9 mouse cellular contexts compared by ENCODE assay signal in genomic region chr16:57122682-57123445, GRCm38 (mm10). TPM values are rescaled to one million over a fixed set of nuclear protein-coding genes. Genes with fewer than 3 reads are reported as not detected.
A peak's percentile ranks its signal among the peaks of the same experiment; 100 is the strongest.
DNase-seq lines count a peak whose midpoint lies in the region; ATAC-seq and TF ChIP-seq lines count a peak whose summit lies in the region.
"Had no signal": no experiment of that assay in that cellular context is flagged by ENCODE, and none has a peak within 500 bp of the region (broad histone marks: within the 10 kb centered on the region; RNA-seq: fewer than 3 reads in every experiment).

No protein-coding gene starts in this region.

- TF ChIP-seq CTCF in G1E (IDR thresholded peaks at IDR 0.05; ENCODE audit: low read depth, low read length) = no peak

- no peaks in the 10 kb centered on the region for H3K9me3 ChIP-seq in heart, embryonic 13.5 days
- H3K9me3 ChIP-seq in G1E (replicated peaks) = no peaks in the 10 kb centered on the region
- no peaks in the 10 kb centered on the region for H3K9me3 ChIP-seq in hindbrain, embryonic 10.5 days
- no peaks in the 10 kb centered on the region for H3K9me3 ChIP-seq in megakaryocyte, embryonic 14.5 days

- no peak for DNase-seq in heart, postnatal 4 days
- no peak for DNase-seq in G1E (ENCODE audit: low spot score)
- DNase-seq in hindbrain, embryonic 10.5 days (ENCODE audit: low spot score) = no peak
- no peak for DNase-seq in left cerebral cortex, adult 11 months (ENCODE audit: low spot score)
- DNase-seq in gastrocnemius, postnatal 36 days = no peak
- DNase-seq in cerebellum, adult 18-20 months = no peak
- DNase-seq: kidney, postnatal 14 days had no signal

- ATAC-seq in heart, embryonic 13.5 days (ENCODE audit: extremely low read depth, insufficient number of reproducible peaks, low FRiP score, low TSS enrichment) = no peak
- no peak for ATAC-seq in G1E (ENCODE audit: extremely low read depth, insufficient number of reproducible peaks, low FRiP score, poor library complexity, severe bottlenecking)

- no peaks in the 10 kb centered on the region for H3K36me3 ChIP-seq in heart, embryonic 13.5 days
- H3K36me3 ChIP-seq in G1E (replicated peaks) = peaks cover 22% of the 10 kb centered on the region
- H3K36me3 ChIP-seq in hindbrain, embryonic 10.5 days = 0 out of 2 replicates have a peak, but pooled peaks cover 7% of the 10 kb centered on the region
- H3K36me3 ChIP-seq in megakaryocyte, embryonic 14.5 days (replicated peaks; ENCODE audit: low read length) = peaks cover 10% of the 10 kb centered on the region

- peaks cover 4% of the 10 kb centered on the region; the same call in 1 of the 2 replicates for H3K27me3 ChIP-seq in heart, embryonic 13.5 days (replicated peaks)
- H3K27me3 ChIP-seq in G1E (ENCODE audit: insufficient read depth, low read length) = no peaks in the 10 kb centered on the region
- H3K27me3 ChIP-seq in hindbrain, embryonic 10.5 days (ENCODE audit: insufficient read depth, poor library complexity, severe bottlenecking) = no peaks in the 10 kb centered on the region
- H3K27me3 ChIP-seq in megakaryocyte, embryonic 14.5 days (replicated peaks) = no peaks in the 10 kb centered on the region

- intact Hi-C loops in gastrocnemius, postnatal 36 days (cut with DNase I) = loop anchor here (5.0 kb wide), 1 partner anchor 44 kb away; the partner anchor contains the start of gene Nit2

- peak overlapping the region; percentile 99 for H3K9ac ChIP-seq in heart, embryonic 13.5 days

- peak overlapping the region; percentile 83 for H3K4me2 ChIP-seq in heart, embryonic 13.5 days

- H3K4me1 ChIP-seq in heart, embryonic 13.5 days = peaks cover 37% of the 10 kb centered on the region
- peaks cover 32% of the 10 kb centered on the region for H3K4me1 ChIP-seq in G1E (ENCODE audit: insufficient read depth, low read depth, low read length)
- H3K4me1 ChIP-seq in hindbrain, embryonic 10.5 days (replicated peaks) = peaks cover 16% of the 10 kb centered on the region
- peaks cover 40% of the 10 kb centered on the region for H3K4me1 ChIP-seq in megakaryocyte, embryonic 14.5 days

- WGBS in heart, embryonic 13.5 days = 39% methylated on average over 6 of the region's 6 CpGs
- WGBS in hindbrain, embryonic 10.5 days = 75% methylated on average over 6 of the region's 6 CpGs

- peak overlapping the region; percentile 99 for H3K4me3 ChIP-seq in heart, embryonic 13.5 days
- H3K4me3 ChIP-seq in G1E (ENCODE audit: low read depth, low read length) = peak overlapping the region; percentile 76
- H3K4me3 ChIP-seq in hindbrain, embryonic 10.5 days = peak overlapping the region; percentile 98
- peak overlapping the region; percentile 95 for H3K4me3 ChIP-seq in megakaryocyte, embryonic 14.5 days (replicated peaks)

- H3K27ac ChIP-seq in heart, embryonic 13.5 days (replicated peaks) = peak overlapping the region; percentile 95; the same call in 1 of the 2 replicates
- 0 out of 2 replicates have a peak overlapping the region, but pooled peaks have one; percentile 97 for H3K27ac ChIP-seq in hindbrain, embryonic 10.5 days

RNA-seq across cellular contexts. Expression of gene Tomm70a, which starts 1.4 kb away (rescaled TPM):
- polyA plus RNA-seq in heart, embryonic 13.5 days (2015; fragmentation: Nextera tagmentation; extraction: Ambion mirVana) = 35.6 and 36.7 TPM in 2 replicates
- 10 to 100 TPM; 59.8 to 62.8 TPM for total RNA-seq in heart, postnatal 4 days (2021)
- total RNA-seq in G1E (2014; fragmentation: Nextera tagmentation) = 147 and 167 TPM in 2 replicates
- 78.4 and 91.1 TPM in 2 replicates for total RNA-seq in G1E (2017)
- polyA plus RNA-seq in G1E (2012) = 66.0 and 85.7 TPM in 2 replicates
- polyA plus RNA-seq in hindbrain, embryonic 10.5 days (2016; fragmentation: Nextera tagmentation; extraction: Ambion mirVana) = 48.3 and 48.9 TPM in 2 replicates
- 6.6 and 17.6 TPM in 2 replicates for polyA plus RNA-seq in megakaryocyte, embryonic 14.5 days (2012; ENCODE audit: insufficient read depth, low replicate concordance)
- total RNA-seq in gastrocnemius, postnatal 36 days (2021) = 10 to 100 TPM; 30.4 to 33.1 TPM

RNA-seq across cellular contexts. Expression of gene Nit2, which starts 44.3 kb away (rescaled TPM):
- polyA plus RNA-seq in heart, embryonic 13.5 days (2015; fragmentation: Nextera tagmentation; extraction: Ambion mirVana) = 44.4 and 51.6 TPM in 2 replicates
- 10 to 100 TPM; 27.7 to 29.0 TPM for total RNA-seq in heart, postnatal 4 days (2021)
- total RNA-seq in G1E (2014; fragmentation: Nextera tagmentation) = 33.2 and 41.0 TPM in 2 replicates
- total RNA-seq in G1E (2017) = 38.6 and 39.6 TPM in 2 replicates
- 1.9 and 6.1 TPM in 2 replicates for polyA plus RNA-seq in G1E (2012)
- 45.6 and 47.9 TPM in 2 replicates for polyA plus RNA-seq in hindbrain, embryonic 10.5 days (2016; fragmentation: Nextera tagmentation; extraction: Ambion mirVana)
- polyA plus RNA-seq in megakaryocyte, embryonic 14.5 days (2012; ENCODE audit: insufficient read depth, low replicate concordance) = 5.7 TPM in 1 of 2 replicates, not detected in the other
- total RNA-seq in gastrocnemius, postnatal 36 days (2021) = 10 to 100 TPM; 24.1 to 25.1 TPM

RNA-seq across cellular contexts. Expression of gene Tmem45a2, which starts 51.7 kb away (rescaled TPM):
- 0.07 TPM in 1 of 2 replicates, not detected in the other for polyA plus RNA-seq in heart, embryonic 13.5 days (2015; fragmentation: Nextera tagmentation; extraction: Ambion mirVana)
- total RNA-seq in heart, postnatal 4 days (2021) = not detected
- total RNA-seq in G1E (2014; fragmentation: Nextera tagmentation) (not detected in 2 replicates), G1E (2017) (0.16 TPM in 1 of 2 replicates, not detected in the other)
- polyA plus RNA-seq in G1E (2012) = not detected in 2 replicates
- not detected in 2 replicates for polyA plus RNA-seq in hindbrain, embryonic 10.5 days (2016; fragmentation: Nextera tagmentation; extraction: Ambion mirVana)
- not detected in 2 replicates for polyA plus RNA-seq in megakaryocyte, embryonic 14.5 days (2012; ENCODE audit: insufficient read depth, low replicate concordance)
- not detected for total RNA-seq in gastrocnemius, postnatal 36 days (2021)
